Mouse (Mus musculus): ENCODE results near the gene Rem2.

The Rem2 gene

DNA sequence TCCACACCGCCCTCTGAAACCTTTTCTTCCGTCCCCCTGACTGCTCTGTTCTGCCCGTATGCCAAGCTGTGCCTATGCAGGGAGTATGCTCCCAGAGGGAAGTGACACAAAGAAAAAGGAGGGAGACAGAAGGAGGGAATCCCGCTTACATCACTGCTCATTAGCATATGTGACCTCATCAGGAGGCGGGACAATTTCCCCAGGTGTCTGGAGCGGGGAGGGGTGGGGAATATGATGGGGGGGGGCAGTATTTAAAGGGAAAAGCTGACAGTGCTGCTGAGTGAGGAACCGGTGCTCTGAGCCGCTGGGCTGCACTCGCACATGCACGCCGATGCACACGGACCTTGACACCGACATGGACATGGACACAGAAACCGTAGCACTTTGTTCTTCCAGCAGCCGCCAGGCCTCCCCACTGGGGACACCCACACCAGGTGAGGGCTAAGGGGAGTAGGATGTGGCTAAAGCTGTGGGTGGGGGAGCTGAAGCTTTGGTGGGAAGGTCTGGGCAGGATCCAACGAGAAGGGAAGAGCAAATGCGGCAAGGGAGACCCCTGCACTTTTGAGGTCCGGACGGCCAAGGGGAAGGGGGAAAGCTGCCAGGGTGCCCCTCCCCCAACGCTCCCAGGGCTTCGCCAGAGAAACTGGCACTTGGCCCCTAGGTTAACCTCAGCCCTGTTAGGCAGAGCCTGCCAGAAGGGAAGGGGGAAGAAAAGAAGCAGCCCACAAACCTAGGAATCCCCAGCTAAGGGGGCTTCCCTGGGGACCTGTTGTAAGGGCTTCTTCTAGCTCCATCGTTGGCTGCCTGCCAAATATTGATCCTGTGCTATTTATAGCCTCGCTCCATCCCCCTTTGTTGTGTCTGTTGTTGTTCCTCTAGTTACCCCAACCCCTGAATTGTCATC, at the start of gene Rem2:
Rem2 (plus strand) TSS at position 160 of the 904 bp plus-strand sequence.
- DNase-seq (ENCODE audit: inconsistent ontology term), result peak; percentile 68

DNA sequence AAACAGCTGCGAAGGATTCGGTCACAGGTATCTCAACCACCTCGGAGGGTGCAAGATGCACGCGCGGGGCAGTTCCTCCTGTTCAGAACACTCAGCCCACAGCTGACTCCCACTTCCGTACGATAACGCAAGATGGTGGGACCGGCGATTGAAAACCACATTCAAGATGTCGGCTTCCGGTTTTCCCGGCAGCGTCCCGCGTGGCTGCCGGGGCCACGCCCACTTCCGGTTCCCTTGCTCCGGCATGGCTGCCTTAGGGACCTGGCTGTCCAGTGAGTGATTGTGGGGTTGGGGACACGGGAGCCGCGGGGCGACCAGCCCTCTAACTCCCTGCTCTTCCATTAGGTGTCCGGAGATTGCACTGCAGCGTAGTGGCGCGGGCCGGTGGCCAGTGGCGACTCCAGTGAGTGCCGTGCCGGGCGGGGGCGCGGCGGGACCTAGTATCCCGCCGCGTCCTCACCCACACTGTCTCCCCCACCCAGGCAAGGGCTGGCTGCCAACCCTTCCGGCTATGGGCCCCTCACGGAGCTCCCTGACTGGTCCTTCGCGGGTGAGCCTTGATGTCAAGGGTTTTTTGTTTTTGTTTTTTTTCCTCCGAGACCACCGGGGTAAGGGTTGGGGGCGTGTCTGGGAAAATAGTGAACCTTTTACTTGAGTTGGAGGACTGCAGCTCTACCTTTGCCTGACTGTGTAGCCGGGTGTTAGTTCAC, 49.1 kb upstream of the Rem2 start, which contains the start of gene Mrpl52:
Mrpl52 (plus strand) TSS at position 221 of the 710 bp plus-strand sequence.
- peak; percentile 93 for DNase-seq (ENCODE audit: inconsistent ontology term)

DNA sequence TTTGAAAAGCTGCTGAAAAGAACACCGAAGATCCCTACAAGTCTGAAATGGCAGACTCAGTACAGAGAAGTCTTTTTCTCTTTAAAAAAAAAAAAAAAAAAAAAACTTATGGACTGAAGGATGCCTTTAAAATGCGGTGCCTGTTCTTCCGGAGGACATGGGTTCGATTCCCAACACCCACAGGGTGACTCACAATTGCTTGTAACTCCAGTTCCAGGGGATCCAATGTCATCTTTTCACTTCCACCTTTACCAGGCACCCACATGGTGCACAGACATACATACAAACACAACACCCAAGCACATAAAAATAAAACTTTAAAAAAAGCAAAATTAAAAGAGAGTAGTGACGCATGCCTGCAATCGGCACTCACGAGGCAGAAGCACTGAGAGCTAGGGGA, 48.2 kb upstream of the Rem2 start:
- DNase-seq (ENCODE audit: inconsistent ontology term), result no peak

DNA sequence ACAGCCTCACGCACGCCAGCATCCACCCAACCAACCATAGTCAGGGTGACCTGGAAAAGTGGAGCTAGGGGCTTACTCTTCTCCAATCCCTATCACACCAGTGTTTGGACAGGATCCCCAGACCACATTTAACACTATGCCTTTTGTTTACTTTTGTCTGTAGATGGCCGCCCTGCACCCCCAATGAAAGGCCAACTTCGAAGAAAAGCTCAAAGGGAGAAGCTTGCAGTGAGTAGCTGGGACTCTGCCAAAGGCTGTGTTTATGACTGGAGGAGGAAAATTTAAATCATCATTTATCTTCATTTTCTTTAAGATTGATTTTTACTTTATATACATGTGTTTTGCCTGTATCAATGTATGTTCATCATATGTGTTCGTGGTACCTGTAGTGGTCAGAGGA, 47.5 kb upstream of the Rem2 start:
- DNase-seq (ENCODE audit: inconsistent ontology term), result no peak

GRCm38 (mm10) chr14:54429332-54430093, 46.4 kb upstream of the Rem2 start:
- no peak for DNase-seq (ENCODE audit: inconsistent ontology term)

DNA sequence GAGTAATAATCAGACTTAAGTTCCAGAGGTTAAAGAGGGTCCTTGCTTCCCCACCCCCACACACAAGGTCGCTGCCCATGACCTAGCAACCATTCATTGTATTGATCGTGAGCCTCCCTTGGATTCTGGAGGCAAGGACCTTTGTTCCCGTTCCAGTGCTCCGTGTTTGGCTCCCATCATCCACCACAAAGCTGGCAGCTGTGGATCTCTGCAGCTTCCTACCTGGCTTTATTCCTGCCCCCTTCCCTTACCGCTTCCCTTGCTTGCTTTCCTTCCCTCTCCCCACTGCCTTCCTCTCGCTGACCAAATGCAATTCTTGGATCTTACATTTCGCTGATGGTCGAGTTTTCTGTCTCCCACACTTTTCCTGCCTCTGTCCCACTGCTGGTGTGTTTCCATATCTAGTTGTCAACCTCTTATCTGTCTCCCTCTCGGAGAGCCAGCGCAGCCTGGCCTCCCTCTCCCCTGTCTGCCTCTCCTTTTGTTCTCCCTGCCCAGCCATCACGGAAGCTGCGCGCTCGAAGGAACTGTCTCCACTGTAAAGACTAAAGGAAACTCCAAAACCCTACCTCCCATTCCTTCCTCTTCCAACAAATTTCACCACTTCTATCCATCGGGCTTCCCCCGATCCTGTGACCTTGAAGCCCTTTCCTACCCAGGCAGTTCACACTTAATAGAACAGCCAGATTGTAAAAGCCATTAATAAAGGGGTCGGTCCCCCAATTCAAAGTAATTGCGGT, 45.3 kb upstream of the Rem2 start:
- no peak for DNase-seq (ENCODE audit: inconsistent ontology term)

GRCm38 (mm10) chr14:54431334-54432077, 44.4 kb upstream of the Rem2 start, which contains the start of gene Mmp14:
Mmp14 (plus strand) TSS chr14:54431612.
- peak; percentile 97 for DNase-seq (ENCODE audit: inconsistent ontology term)

DNA sequence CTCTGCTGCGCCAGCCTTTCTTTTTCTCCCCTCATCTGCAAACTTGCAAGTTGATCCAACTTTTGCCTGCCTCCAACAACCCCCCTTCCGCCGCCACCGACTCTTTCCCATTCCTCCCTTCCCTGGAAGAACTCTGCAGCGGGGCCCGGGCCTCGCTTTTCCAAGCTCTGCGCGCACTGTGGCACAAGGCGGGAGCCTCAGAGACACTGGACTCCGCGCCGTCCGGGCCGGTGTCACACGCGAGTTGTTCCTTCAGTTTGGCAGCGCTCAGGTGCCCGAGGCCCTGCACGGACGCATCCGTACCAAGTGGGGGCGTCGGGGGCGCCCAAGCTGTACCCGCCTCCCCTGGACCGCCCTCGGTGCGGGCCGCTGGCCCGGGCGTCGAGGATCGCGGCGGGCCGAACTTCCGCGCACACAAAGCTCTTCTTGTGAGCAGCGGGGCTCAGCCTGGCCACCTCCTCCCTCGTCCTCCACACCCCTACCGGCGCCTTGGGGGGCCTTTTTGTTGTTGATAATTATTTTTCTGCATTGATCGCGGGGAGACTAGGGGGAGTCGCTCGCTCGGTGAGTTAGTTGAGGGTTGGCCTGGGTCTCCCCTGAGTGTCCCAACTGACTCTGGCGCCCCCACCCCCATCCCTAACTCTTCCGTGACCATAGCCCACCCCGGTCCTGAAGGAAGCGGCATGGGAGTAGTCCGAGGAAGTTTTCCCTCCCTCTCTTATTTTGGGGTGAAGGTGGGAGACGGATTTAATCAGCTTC, 43.6 kb upstream of the Rem2 start:
- DNase-seq (ENCODE audit: inconsistent ontology term), result peak; percentile 68

DNA sequence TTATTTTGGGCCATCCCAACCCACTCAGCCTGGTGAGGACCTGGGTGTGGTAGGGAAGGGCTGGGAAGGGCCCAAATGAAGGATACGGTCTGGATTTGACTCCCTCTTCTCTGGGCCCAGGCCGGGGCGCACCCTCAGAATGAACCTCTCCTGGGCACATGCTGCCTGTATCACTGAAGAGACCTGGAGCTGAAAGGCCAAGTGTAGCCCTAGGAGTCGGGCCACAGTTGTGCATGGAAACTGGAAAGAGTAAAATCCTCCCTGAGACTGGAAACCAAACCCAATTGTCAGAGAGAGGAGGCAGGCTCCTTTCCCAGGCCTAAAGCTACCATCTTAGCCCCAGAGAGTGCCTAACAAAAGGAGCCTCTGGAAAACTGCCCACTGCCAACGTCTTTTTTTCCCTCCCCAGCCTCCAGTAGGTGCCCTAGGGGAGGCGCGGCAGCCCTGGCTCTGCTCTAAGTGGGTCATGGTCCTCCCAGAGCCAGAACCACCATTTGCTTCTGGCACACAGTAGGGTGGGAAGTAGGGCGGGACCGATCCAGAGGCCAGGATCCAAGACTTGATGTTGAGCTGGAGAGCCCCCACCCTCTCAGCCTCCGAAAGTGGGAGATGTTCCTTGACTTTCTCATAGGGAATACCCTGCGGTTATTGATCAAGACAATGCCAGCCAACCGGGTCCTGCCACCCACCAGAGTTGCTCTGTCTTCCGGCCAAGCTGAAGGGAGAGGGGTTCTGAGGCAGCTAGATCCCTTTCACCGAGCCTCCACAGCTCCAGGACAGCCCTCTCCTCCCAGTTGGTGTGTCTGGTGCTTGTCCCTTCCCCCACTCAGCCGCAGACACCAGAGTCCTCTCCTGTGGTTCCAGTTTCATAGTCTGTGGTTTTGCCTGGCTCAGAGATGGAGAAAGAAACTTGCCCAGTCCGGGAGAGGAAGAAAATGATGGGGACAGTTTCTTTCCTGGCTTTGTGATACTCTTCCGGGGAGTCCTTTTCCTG, 42.8 kb upstream of the Rem2 start:
- peak; percentile 86 for DNase-seq (ENCODE audit: inconsistent ontology term)

GRCm38 (mm10) chr14:54433941-54434531, 41.9 kb upstream of the Rem2 start:
- no peak for DNase-seq (ENCODE audit: inconsistent ontology term)

- DNase-seq (ENCODE audit: inconsistent ontology term), result peak; percentile 60
Measured at GRCm38 (mm10) chr14:54435194-54435918, 40.5 kb upstream of the Rem2 start.

GRCm38 (mm10) chr14:54439155-54439554, 36.7 kb upstream of the Rem2 start:
- no peak for DNase-seq (ENCODE audit: inconsistent ontology term)

DNA sequence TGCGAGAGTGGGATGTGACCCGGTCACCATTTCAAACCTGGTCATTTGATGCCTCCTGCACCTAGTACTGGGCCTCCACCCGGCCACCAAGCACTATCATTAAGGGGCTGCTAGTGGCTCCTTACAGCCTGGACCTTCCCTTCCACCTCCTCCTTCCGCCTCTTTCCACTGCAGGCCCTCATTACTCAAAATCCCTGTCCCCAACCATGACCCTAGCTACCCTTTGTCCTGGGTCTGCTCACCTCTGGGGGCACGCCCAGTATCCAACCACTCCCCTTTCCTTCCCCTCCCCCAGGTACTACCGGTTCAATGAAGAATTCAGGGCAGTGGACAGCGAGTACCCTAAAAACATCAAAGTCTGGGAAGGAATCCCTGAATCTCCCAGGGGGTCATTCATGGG, 36.3 kb upstream of the Rem2 start:
- DNase-seq (ENCODE audit: inconsistent ontology term), result no peak

- DNase-seq (ENCODE audit: inconsistent ontology term), result no peak
Measured at GRCm38 (mm10) chr14:54440538-54440937, 35.4 kb upstream of the Rem2 start.

- DNase-seq (ENCODE audit: inconsistent ontology term), result no peak
Measured at GRCm38 (mm10) chr14:54441365-54441764, 34.5 kb upstream of the Rem2 start.

GRCm38 (mm10) chr14:54442548-54442947, 33.4 kb upstream of the Rem2 start:
- no peak for DNase-seq (ENCODE audit: inconsistent ontology term)

DNA sequence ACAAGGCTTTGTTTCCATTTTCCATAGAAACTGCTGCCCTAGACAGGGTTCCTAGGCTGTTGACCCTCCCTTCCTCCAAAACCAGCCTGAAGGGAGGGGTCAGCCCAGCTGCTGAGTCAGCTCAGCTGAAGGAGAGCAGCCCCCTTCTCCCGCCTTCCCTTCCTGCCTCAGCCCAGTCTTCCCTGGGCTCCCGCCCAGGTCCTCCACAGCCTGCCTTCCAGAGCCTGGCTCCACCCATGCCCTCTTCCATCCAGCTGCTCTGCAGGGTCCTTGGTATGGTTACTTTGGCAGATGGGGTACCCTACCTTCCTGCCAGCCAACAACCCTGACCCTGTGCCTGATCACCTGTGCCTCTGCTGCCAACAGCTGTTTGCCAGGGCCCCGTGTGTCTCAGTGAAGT, 32.7 kb upstream of the Rem2 start:
- DNase-seq (ENCODE audit: inconsistent ontology term), result no peak
